Mouse (Mus musculus) stomach, postnatal 0 days (tissue): Measurements from ENCODE around the gene Dnmt3l. TPM values are rescaled to one million over a fixed set of nuclear protein-coding genes. Genes with fewer than 3 reads are reported as not detected.

Experiments used
- ATAC-seq: fragments of 200-750 bp; cut with Nextera tagmentation; 2 replicates; pipeline ENCODE4 v1.8.0; 2017; ENCODE audit not compliant: low FRiP score, low TSS enrichment
- DNase-seq: peaks from one replicate; pipeline ENCODE4 v3.0.0-alpha.2; 2016; ENCODE audit warnings: low spot score
- H3K27ac ChIP-seq: fragments of 300-500 bp; sonication (generic); replicated peaks from 2 replicates; pipeline ENCODE4 v1.5.1; 2014; ENCODE audit warnings: mild to moderate bottlenecking, control low read depth
- H3K27me3 ChIP-seq: fragments of 300-500 bp; sonication (generic); 2 replicates; pipeline ENCODE4 v1.6.1; 2014; ENCODE audit warnings: low read length; ENCODE audit not compliant: control insufficient read depth, insufficient read depth
- H3K36me3 ChIP-seq: fragments of 300-500 bp; sonication (generic); 2 replicates; pipeline ENCODE4 v1.6.1; 2014; ENCODE audit warnings: low read length, mixed read lengths; ENCODE audit not compliant: control insufficient read depth, insufficient read depth
- H3K4me1 ChIP-seq: fragments of 300-500 bp; sonication (generic); replicated peaks from 2 replicates; pipeline ENCODE4 v1.6.1; 2014; ENCODE audit warnings: antibody characterized with exemption; ENCODE audit not compliant: control insufficient read depth, insufficient read depth
- H3K4me2 ChIP-seq: fragments of 300-500 bp; sonication (generic); replicated peaks from 2 replicates; pipeline ENCODE4 v1.6.1; 2014; ENCODE audit warnings: low read depth, mild to moderate bottlenecking, control low read depth, moderate library complexity
- H3K4me3 ChIP-seq: fragments of 300-500 bp; sonication (generic); 2 replicates; pipeline ENCODE4 v1.5.1; 2014; ENCODE audit warnings: low read depth, low read length, control low read depth
- H3K9ac ChIP-seq: fragments of 300-500 bp; sonication (generic); 2 replicates; pipeline ENCODE4 v1.6.1; 2014; ENCODE audit warnings: mild to moderate bottlenecking, low read length, control low read depth, mixed read lengths
- H3K9me3 ChIP-seq: fragments of 300-500 bp; sonication (generic); 2 replicates; pipeline ENCODE4 v1.6.1; 2016; ENCODE audit warnings: low read length; ENCODE audit not compliant: control insufficient read depth
- CTCF ChIP-seq: IDR thresholded peaks from 2 replicates; pipeline ENCODE4 v1.5.1; 2016; ENCODE audit warnings: antibody characterized with exemption, low read depth, mild to moderate bottlenecking, moderate library complexity
- EP300 ChIP-seq: optimal IDR thresholded peaks from 2 replicates; pipeline ENCODE3; 2016; ENCODE audit warnings: antibody characterized with exemption
- WGBS: fragments of 180-500 bp; shearing (Covaris S2); extraction: QIAGEN DNeasy Blood & Tissue Kit; methylation state at CpG from one replicate; pipeline ENCODE4 v1.1.7; 2014; 5-methylcytosine and 5-hydroxymethylcytosine counted together
- polyA plus RNA-seq: library from polyadenylated mRNA; unstranded; fragments of >200 nt; fragmentation: Nextera tagmentation; extraction: Ambion mirVana; gene quantifications from 2 replicates; pipeline ENCODE4 v1.2.1, GENCODE M21; 2015

Dnmt3l gene
- polyA plus RNA-seq, 1 experiment from 2014 or later = 1.1 TPM

GRCm38 (mm10) chr10:78005791-78006438 is 35.8 kb upstream of the Dnmt3l start:
- no peak for TF ChIP-seq EP300
- TF ChIP-seq CTCF = no peak

GRCm38 (mm10) chr10:78007203-78007602 is 34.5 kb upstream of the Dnmt3l start:
- 26% methylated on average over 7 of the region's 7 CpGs for WGBS
- DNase-seq (no peak), ATAC-seq (no peak)
- peaks cover 9% of the 10 kb centered on the region for H3K4me1 ChIP-seq
- TF ChIP-seq EP300 (no peak), CTCF (no peak)
- H3K9ac ChIP-seq = no peak overlapping the region; the same call in 1 of the 2 replicates
- H3K27me3 ChIP-seq = no peaks in the 10 kb centered on the region
- no peaks in the 10 kb centered on the region for H3K36me3 ChIP-seq
- no peak overlapping the region for H3K27ac ChIP-seq
- no peak overlapping the region for H3K4me3 ChIP-seq
- 0 out of 2 replicates have a peak overlapping the region, but pooled peaks have one; percentile 9 for H3K4me2 ChIP-seq
- H3K9me3 ChIP-seq = no peaks in the 10 kb centered on the region

More at GRCm38 (mm10) chr10:78005791-78006438, 35.8 kb upstream of the Dnmt3l start:
- no peak for DNase-seq
- H3K36me3 ChIP-seq = no peaks in the 10 kb centered on the region; the same call in 1 of the 2 replicates
- peaks cover 9% of the 10 kb centered on the region for H3K4me1 ChIP-seq
- H3K4me2 ChIP-seq = no peak overlapping the region
- no peaks in the 10 kb centered on the region for H3K9me3 ChIP-seq
- no peak for ATAC-seq
- H3K27ac ChIP-seq = peak overlapping the region; percentile 30; the same call in 1 of the 2 replicates
- no peak overlapping the region for H3K9ac ChIP-seq
- WGBS = 64% methylated on average over 4 of the region's 4 CpGs
- no peak overlapping the region for H3K4me3 ChIP-seq
- H3K27me3 ChIP-seq = no peaks in the 10 kb centered on the region

- H3K4me1 ChIP-seq = peaks cover 9% of the 10 kb centered on the region
- H3K9ac ChIP-seq = peak overlapping the region; percentile 79
- H3K27me3 ChIP-seq = no peaks in the 10 kb centered on the region
- ATAC-seq (no peak), DNase-seq (no peak)
- H3K27ac ChIP-seq = no peak overlapping the region; the same call in 1 of the 2 replicates
- WGBS = 79% methylated on average over 3 of the region's 3 CpGs
- no peaks in the 10 kb centered on the region for H3K36me3 ChIP-seq
- H3K4me3 ChIP-seq = peak overlapping the region; percentile 79; the same call in 1 of the 2 replicates
- TF ChIP-seq CTCF = no peak
- no peak for TF ChIP-seq EP300
- no peaks in the 10 kb centered on the region for H3K9me3 ChIP-seq
- peak overlapping the region; percentile 84 for H3K4me2 ChIP-seq
Measured at GRCm38 (mm10) chr10:78008169-78008568, 33.6 kb upstream of the Dnmt3l start.

GRCm38 (mm10) chr10:78009184-78009944 is 32.4 kb upstream of the Dnmt3l start:
- ATAC-seq (peak; percentile 95), DNase-seq (peak; percentile 99)
- TF ChIP-seq CTCF (peak; percentile 81), EP300 (no peak)
- H3K36me3 ChIP-seq = no peaks in the 10 kb centered on the region
- WGBS = under 1% methylated on average over 57 of the region's 59 CpGs
- peaks cover 9% of the 10 kb centered on the region for H3K4me1 ChIP-seq
- H3K27ac ChIP-seq = peak overlapping the region; percentile 94
- H3K4me2 ChIP-seq = peak overlapping the region; percentile 84
- peak overlapping the region; percentile 79 for H3K9ac ChIP-seq
- no peaks in the 10 kb centered on the region for H3K9me3 ChIP-seq
- no peaks in the 10 kb centered on the region for H3K27me3 ChIP-seq
- peak overlapping the region; percentile 79 for H3K4me3 ChIP-seq

GRCm38 (mm10) chr10:78009945-78010293 is 31.8 kb upstream of the Dnmt3l start, which contains the start of gene Pfkl:
Gene Pfkl, minus strand, starts transcription at chr10:78010083.
- DNase-seq = no peak
- Histone ChIP-seq H3K4me3 (peak within 1 kb of the TSS; percentile 79), H3K9ac (peak within 1 kb of the TSS; percentile 79), H3K27me3 (no peaks in the 10 kb centered on the region), H3K9me3 (no peaks in the 10 kb centered on the region), H3K4me2 (peak within 1 kb of the TSS; percentile 84), H3K27ac (peak within 1 kb of the TSS; percentile 94), H3K36me3 (no peaks in the 10 kb centered on the region), H3K4me1 (peaks cover 9% of the 10 kb centered on the region)
- ATAC-seq = 0 out of 2 replicates have a peak, but pooled peaks have one; percentile 10
- TF ChIP-seq CTCF = no peak
- no peak for TF ChIP-seq EP300
- WGBS = under 1% methylated on average over 9 of the region's 9 CpGs
